Mouse (Mus musculus) CH12.LX (cell line): ENCODE results near the gene Calhm3. TPM values are rescaled to one million over a fixed set of nuclear protein-coding genes. Genes with fewer than 3 reads are reported as not detected.
"Not testable (repeated sequence)": the region's sequence is repeated elsewhere in the genome, so short reads cannot be mapped to it uniquely, and the experiment has no call there.

Source experiments
- DNase-seq: peaks from one replicate; pipeline ENCODE4 v3.0.0-alpha.2; 2013; ENCODE audit errors: extremely low read depth
- H3K27ac ChIP-seq: 2 replicates; pipeline ENCODE4 v1.5.1; 2012; ENCODE audit warnings: low read depth, mild to moderate bottlenecking, control low read depth, moderate library complexity; ENCODE audit not compliant: insufficient read depth
- H3K27me3 ChIP-seq: replicated peaks from 2 replicates; pipeline ENCODE3; 2012; ENCODE audit warnings: inconsistent platforms
- H3K36me3 ChIP-seq, 2 experiments: replicated peaks in 1 of 2; 2 replicates each; pipeline versions ENCODE3 to v1.6.1; 2012; ENCODE audit warnings: inconsistent platforms in 1 of 2, low read length in 1 of 2, mild to moderate bottlenecking in 1 of 2, mixed read lengths in 1 of 2, moderate library complexity in 1 of 2; ENCODE audit not compliant: control insufficient read depth in 1 of 2, insufficient read depth in 1 of 2
- H3K4me1 ChIP-seq, 2 experiments: 2 replicates each; pipeline ENCODE4 v1.6.1; 2012; ENCODE audit warnings: inconsistent platforms in 1 of 2, moderate library complexity in 1 of 2; ENCODE audit not compliant: insufficient read depth in 2 of 2, control insufficient read depth in 1 of 2
- H3K4me2 ChIP-seq: 2 replicates; pipeline ENCODE4 v1.6.1; 2012; ENCODE audit warnings: low read depth, mild to moderate bottlenecking, control low read depth; ENCODE audit not compliant: poor library complexity, insufficient read depth, severe bottlenecking
- H3K4me3 ChIP-seq, 3 experiments: fragments of 150-350 bp in 1 of 3; sonication (generic) in 1 of 3; replicated peaks in 1 of 3; 2 replicates each; pipeline versions ENCODE3 to v1.5.1; 2011 to 2012; ENCODE audit warnings: low read depth in 2 of 3, low read length in 2 of 3, mild to moderate bottlenecking in 2 of 3, moderate library complexity in 2 of 3, control low read depth in 1 of 3, improper control_type of control experiment in 1 of 3, inconsistent platforms in 1 of 3, mixed read lengths in 1 of 3; ENCODE audit not compliant: poor library complexity in 1 of 3
- H3K79me2 ChIP-seq: replicated peaks from 2 replicates; pipeline ENCODE4 v1.6.1; 2012; ENCODE audit warnings: mild to moderate bottlenecking, moderate library complexity; ENCODE audit not compliant: control insufficient read depth, poor library complexity, insufficient read depth, severe bottlenecking; ENCODE audit errors: extremely low read depth
- H3K9ac ChIP-seq: 2 replicates; pipeline ENCODE4 v1.6.1; 2012; ENCODE audit warnings: low read depth, mild to moderate bottlenecking, control low read depth, moderate library complexity; ENCODE audit not compliant: insufficient read depth
- H3K9me3 ChIP-seq: replicated peaks from 2 replicates; pipeline ENCODE3; 2012; ENCODE audit warnings: low read length, inconsistent platforms, mixed read lengths
- BHLHE40 ChIP-seq: IDR thresholded peaks from 2 replicates; pipeline ENCODE4 v1.6.1; 2011; ENCODE audit warnings: mild to moderate bottlenecking, low read depth, low read length, improper control_type of control experiment
- CHD1 ChIP-seq: IDR thresholded peaks from 2 replicates; pipeline ENCODE4 v1.6.1; 2012; ENCODE audit warnings: low read depth, low read length, improper control_type of control experiment, inconsistent platforms
- CHD2 ChIP-seq: IDR thresholded peaks from 2 replicates; pipeline ENCODE4 v1.6.1; 2011; ENCODE audit warnings: low read length, improper control_type of control experiment
- CTCF ChIP-seq, 2 experiments: IDR thresholded peaks in 1 of 2; conservative IDR thresholded peaks in 1 of 2; 2 replicates each; pipeline ENCODE4 v1.5.1; 2011 to 2012; ENCODE audit warnings: low read depth in 2 of 2, low read length in 2 of 2, improper control_type of control experiment in 1 of 2, inconsistent platforms in 1 of 2, mild to moderate bottlenecking in 1 of 2, moderate library complexity in 1 of 2
- E2F4 ChIP-seq: IDR thresholded peaks from 2 replicates; pipeline ENCODE4 v1.6.1; 2011; ENCODE audit warnings: low read depth, low read length, improper control_type of control experiment; ENCODE audit not compliant: insufficient replicate concordance
- ELF1 ChIP-seq: IDR thresholded peaks from 2 replicates; pipeline ENCODE4 v1.6.1; 2014; ENCODE audit warnings: low read depth, mild to moderate bottlenecking, inconsistent platforms, low read length, improper control_type of control experiment
- EP300 ChIP-seq: IDR thresholded peaks from 2 replicates; pipeline ENCODE4 v1.6.1; 2011; ENCODE audit warnings: low read length, improper control_type of control experiment
- ETS1 ChIP-seq: conservative IDR thresholded peaks from 2 replicates; pipeline ENCODE4 v1.6.1; 2012; ENCODE audit warnings: low read depth, mild to moderate bottlenecking, inconsistent platforms, low read length, improper control_type of control experiment, moderate library complexity
- GABPA ChIP-seq: IDR thresholded peaks from 2 replicates; pipeline ENCODE4 v1.6.1; 2012; ENCODE audit warnings: low read depth, low read length, improper control_type of control experiment, inconsistent platforms; ENCODE audit not compliant: insufficient replicate concordance
- IRF4 ChIP-seq: IDR thresholded peaks from 2 replicates; pipeline ENCODE4 v1.6.1; 2014; ENCODE audit warnings: low read depth, mild to moderate bottlenecking, inconsistent platforms, low read length, improper control_type of control experiment
- JUN ChIP-seq: IDR thresholded peaks from 2 replicates; pipeline ENCODE4 v1.6.1; 2011; ENCODE audit warnings: low read depth, mild to moderate bottlenecking, low read length, improper control_type of control experiment, moderate library complexity; ENCODE audit not compliant: insufficient read depth
- JUND ChIP-seq: conservative IDR thresholded peaks from 2 replicates; pipeline ENCODE4 v1.6.1; 2011; ENCODE audit warnings: low read depth, low read length, improper control_type of control experiment
- KAT2A ChIP-seq: IDR thresholded peaks from 2 replicates; pipeline ENCODE4 v1.6.1; 2012; ENCODE audit warnings: low read length, improper control_type of control experiment, inconsistent platforms; ENCODE audit not compliant: insufficient replicate concordance
- MAFK ChIP-seq: IDR thresholded peaks from 2 replicates; pipeline ENCODE4 v1.6.1; 2011; ENCODE audit warnings: low read length, improper control_type of control experiment; ENCODE audit not compliant: insufficient replicate concordance
- MAX ChIP-seq: IDR thresholded peaks from 2 replicates; pipeline ENCODE4 v1.6.1; 2011; ENCODE audit warnings: low read length, improper control_type of control experiment
- MEF2A ChIP-seq: IDR thresholded peaks from 2 replicates; pipeline ENCODE4 v1.6.1; 2014; ENCODE audit warnings: low read depth, mild to moderate bottlenecking, inconsistent platforms, low read length, improper control_type of control experiment, borderline replicate concordance
- MYC ChIP-seq: IDR thresholded peaks from 2 replicates; pipeline ENCODE4 v1.6.1; 2011; ENCODE audit warnings: low read depth, mild to moderate bottlenecking, improper control_type of control experiment, low read length
- NELFE ChIP-seq: IDR thresholded peaks from 2 replicates; pipeline ENCODE4 v1.6.1; 2011; ENCODE audit warnings: low read depth, low read length, improper control_type of control experiment
- POLR2AphosphoS2 ChIP-seq: IDR thresholded peaks from 2 replicates; pipeline ENCODE4 v1.6.1; 2011; ENCODE audit warnings: low read depth, low read length, improper control_type of control experiment
- SIN3A ChIP-seq: IDR thresholded peaks from 2 replicates; pipeline ENCODE4 v1.6.1; 2012; ENCODE audit warnings: low read length, improper control_type of control experiment, inconsistent platforms
- TBP ChIP-seq: conservative IDR thresholded peaks from 2 replicates; pipeline ENCODE4 v1.6.1; 2011; ENCODE audit warnings: low read depth, low read length, improper control_type of control experiment
- TCF12 ChIP-seq: IDR thresholded peaks from 2 replicates; pipeline ENCODE4 v1.6.1; 2014; ENCODE audit warnings: low read depth, mild to moderate bottlenecking, inconsistent platforms, low read length, improper control_type of control experiment
- UBTF ChIP-seq: IDR thresholded peaks from 2 replicates; pipeline ENCODE4 v1.6.1; 2012; ENCODE audit warnings: low read depth, mild to moderate bottlenecking, inconsistent platforms, low read length, improper control_type of control experiment, moderate library complexity
- USF2 ChIP-seq: conservative IDR thresholded peaks from 2 replicates; pipeline ENCODE4 v1.6.1; 2011; ENCODE audit warnings: low read depth, low read length, improper control_type of control experiment
- ZC3H11A ChIP-seq: IDR thresholded peaks from 2 replicates; pipeline ENCODE4 v1.6.1; 2012; ENCODE audit warnings: low read depth, mild to moderate bottlenecking, inconsistent platforms, low read length, improper control_type of control experiment
- ZMIZ1 ChIP-seq: IDR thresholded peaks from 2 replicates; pipeline ENCODE4 v1.6.1; 2012; ENCODE audit warnings: low read depth, mild to moderate bottlenecking, inconsistent platforms, low read length, improper control_type of control experiment
- ZNF384 ChIP-seq: IDR thresholded peaks from 2 replicates; pipeline ENCODE4 v1.6.1; 2012; ENCODE audit warnings: low read depth, low read length, improper control_type of control experiment, inconsistent platforms
- dilution Hi-C: fragments of 300-500 bp; cut with MboI; formaldehyde crosslinking; loops from 2 replicates; pipeline ENCODE4 v1.14.3; 2020; ENCODE audit warnings: low sequenced_read_pairs; ENCODE audit not compliant: extremely low pct_unique_long_range_greater_than_20kb, extremely low pct_ligation_motif_present
- in situ Hi-C: fragments of 300-500 bp; cut with MboI; formaldehyde crosslinking; loops from 3 replicates; pipeline ENCODE4 v1.14.3; 2019; ENCODE audit warnings: low sequenced_read_pairs, low pct_ligation_motif_present, low pct_unique_long_range_greater_than_20kb, mixed read lengths
- polyA plus RNA-seq: library from polyadenylated mRNA; unstranded; fragments of >175 nt; gene quantifications from 2 replicates; pipeline ENCODE4 v1.2.1, GENCODE M21; 2012; ENCODE audit warnings: low read depth; ENCODE audit not compliant: insufficient read length
- total RNA-seq, 2 experiments: library from RNA; depleted of rRNA; stranded (reverse); fragments of 300-350 nt in 1 of 2; fragments of >200 nt in 1 of 2; gene quantifications; 2 replicates each; pipeline ENCODE4 v1.2.3; 2012 to 2014

Calhm3 gene
- total and polyA plus RNA-seq, 3 experiments, result not detected

GRCm38 (mm10) chr19:47144154-47144553, 13.4 kb downstream of the Calhm3 start, which contains the start of gene Calhm1:
Gene Calhm1 (minus strand): TSS chr19:47144254.
- Histone ChIP-seq H3K27ac (no peak within 1 kb of the TSS), H3K79me2 (no peaks in the 10 kb centered on the region), H3K4me3 (peak within 1 kb of the TSS in 1 of 3 experiments; percentile 5), H3K9ac (no peak within 1 kb of the TSS), H3K36me3 (no peaks in the 10 kb centered on the region), H3K9me3 (no peaks in the 10 kb centered on the region), H3K4me2 (0 out of 2 replicates have a peak within 1 kb of the TSS, but pooled peaks have one; percentile 7), H3K4me1 (peaks cover 42 to 81% of the 10 kb centered on the region in 2 experiments), H3K27me3 (peaks cover 6% of the 10 kb centered on the region)
- no peak for TF ChIP-seq KAT2A
- TF ChIP-seq ETS1, result no peak
- no peak for TF ChIP-seq TCF12
- TF ChIP-seq CTCF (conservative IDR thresholded peaks at IDR 0.05 in 1 of 2, IDR thresholded peaks at IDR 0.05 in 1 of 2; ENCODE audit: low read depth in 2 of 2, low read length in 2 of 2), result no peak
- TF ChIP-seq TBP, result no peak
- TF ChIP-seq SIN3A, result no peak
- no peak for TF ChIP-seq MAFK
- TF ChIP-seq JUND, result no peak
- TF ChIP-seq ZC3H11A, result no peak
- TF ChIP-seq POLR2AphosphoS2, result no peak
- TF ChIP-seq EP300, result no peak
- no peak for TF ChIP-seq CHD1
- in situ Hi-C loops (no loop called here), dilution Hi-C loops (no loop called here)
- no peak for DNase-seq

GRCm38 (mm10) chr19:47142438-47142837, 15.1 kb downstream of the Calhm3 start:
- Histone ChIP-seq H3K9ac (no peak overlapping the region), H3K27ac (no peak overlapping the region), H3K27me3 (peaks cover 7% of the 10 kb centered on the region), H3K79me2 (no peaks in the 10 kb centered on the region), H3K4me1 (peaks cover 41 to 75% of the 10 kb centered on the region in 2 experiments), H3K4me2 (peak overlapping the region; percentile 25; the same call in 1 of the 2 replicates), H3K36me3 (no peaks in the 10 kb centered on the region), H3K4me3 (no peak overlapping the region), H3K9me3 (no peaks in the 10 kb centered on the region)
- peak; percentile 43 for DNase-seq
- in situ Hi-C loops, result no loop called here
- TF ChIP-seq MAFK (no peak; the same call in 1 of the 2 replicates), POLR2AphosphoS2 (no peak), MYC (no peak), ZNF384 (0 out of 2 replicates have a peak, but pooled peaks have one; percentile 3), GABPA (no peak), JUN (no peak), IRF4 (peak; percentile 53), CHD2 (peak; percentile 54; the same call in 1 of the 2 replicates), BHLHE40 (peak; percentile 78), ETS1 (peak; percentile 45; the same call in 1 of the 2 replicates), EP300 (peak; percentile 30; the same call in 1 of the 2 replicates), TBP (no peak), ZMIZ1 (no peak), ELF1 (no peak), NELFE (no peak), USF2 (no peak), E2F4 (no peak), UBTF (no peak), MEF2A (0 out of 2 replicates have a peak, but pooled peaks have one; percentile 33), MAX (no peak)
- dilution Hi-C loops, result no loop called here

- H3K4me2 ChIP-seq, DNase-seq, H3K27ac ChIP-seq, H3K9me3 ChIP-seq, H3K4me3 ChIP-seq, H3K27me3 ChIP-seq, H3K79me2 ChIP-seq, in situ Hi-C loops, H3K9ac ChIP-seq, dilution Hi-C loops: not testable (repeated sequence)
- Histone ChIP-seq H3K36me3 (peaks cover 11 to 15% of the 10 kb centered on the region in 2 experiments), H3K4me1 (peaks cover 40 to 76% of the 10 kb centered on the region in 2 experiments)
Observed at GRCm38 (mm10) chr19:47139611-47140010, 18.0 kb downstream of the Calhm3 start.
